Mouse (Mus musculus) thymus, adult 2 months (tissue): Measurements from ENCODE around the gene Sftpd.

Experiments
- CTCF ChIP-seq: fragments of 200-500 bp; IDR thresholded peaks from 2 replicates; pipeline ENCODE4 v1.5.1; 2012; ENCODE audit warnings: mild to moderate bottlenecking, control low read depth, low read length, moderate library complexity, borderline replicate concordance; ENCODE audit not compliant: control insufficient read depth, poor library complexity, insufficient read depth; ENCODE audit errors: extremely low read depth
- POLR2A ChIP-seq: fragments of 200-500 bp; IDR thresholded peaks from 2 replicates; pipeline ENCODE4 v1.6.1; 2012; ENCODE audit warnings: mild to moderate bottlenecking, low read length, control low read depth, moderate library complexity; ENCODE audit not compliant: control insufficient read depth, poor library complexity, insufficient read depth; ENCODE audit errors: extremely low read depth

GRCm38 (mm10) chr14:41160743-41161142 is 24.2 kb downstream of the Sftpd start:
- TF ChIP-seq CTCF: no peak
- no peak for TF ChIP-seq POLR2A
